22 mouse cellular contexts compared by ENCODE assay signal in genomic region chr11:77806855-77807254, GRCm38 (mm10). TPM values are rescaled to one million over a fixed set of nuclear protein-coding genes. Genes with fewer than 3 reads are reported as not detected.
DNase-seq lines count a peak whose midpoint lies in the region; ATAC-seq and TF ChIP-seq lines count a peak whose summit lies in the region.
"Had no signal": no experiment of that assay in that cellular context is flagged by ENCODE, and none has a peak within 500 bp of the region (broad histone marks: within the 10 kb centered on the region; RNA-seq: fewer than 3 reads in every experiment).

No protein-coding gene starts in this region.

- no peak overlapping the region for H3K4me3 ChIP-seq in heart, embryonic 13.5 days
- H3K4me3 ChIP-seq in kidney, postnatal 0 days (replicated peaks; ENCODE audit: low read depth, low read length), result no peak overlapping the region
- H3K4me3 ChIP-seq in myocyte, result no peak overlapping the region
- H3K4me3 ChIP-seq: embryonic facial prominence, embryonic 12.5 days; hindbrain, embryonic 13.5 days; neural tube, embryonic 15.5 days; stomach, embryonic 15.5 days had no signal

- no peak overlapping the region for H3ac ChIP-seq in myocyte (ENCODE audit: control insufficient read depth, insufficient read length)

- H3K4me2 ChIP-seq in heart, embryonic 13.5 days, result no peak overlapping the region
- H3K4me2 ChIP-seq in kidney, postnatal 0 days (ENCODE audit: low read length), result no peak overlapping the region
- H3K4me2 ChIP-seq in myocyte (ENCODE audit: low read depth), result peak overlapping the region; percentile 75
- H3K4me2 ChIP-seq: embryonic facial prominence, embryonic 12.5 days; hindbrain, embryonic 13.5 days; neural tube, embryonic 15.5 days; stomach, embryonic 15.5 days had no signal

- peak overlapping the region; percentile 71 for H3K9ac ChIP-seq in heart, embryonic 13.5 days
- H3K9ac ChIP-seq in kidney, postnatal 0 days (ENCODE audit: low read depth, low read length), result no peak overlapping the region
- H3K9ac ChIP-seq: embryonic facial prominence, embryonic 12.5 days; hindbrain, embryonic 13.5 days; neural tube, embryonic 15.5 days; stomach, embryonic 15.5 days had no signal

- peaks cover 73% of the 10 kb centered on the region for H3K79me2 ChIP-seq in myocyte (ENCODE audit: control insufficient read depth, insufficient read depth)

- ATAC-seq in heart, embryonic 13.5 days (ENCODE audit: extremely low read depth, insufficient number of reproducible peaks, low FRiP score, low TSS enrichment), result no peak
- ATAC-seq in kidney, postnatal 0 days (replicated peaks; ENCODE audit: low FRiP score, low read depth), result no peak

- no peaks in the 10 kb centered on the region for H3K27me3 ChIP-seq in heart, embryonic 13.5 days (replicated peaks)
- no peaks in the 10 kb centered on the region for H3K27me3 ChIP-seq in kidney, postnatal 0 days (ENCODE audit: insufficient read depth, low read length)
- H3K27me3 ChIP-seq in myocyte (ENCODE audit: control insufficient read depth, insufficient read depth, insufficient read length), result no peaks in the 10 kb centered on the region
- H3K27me3 ChIP-seq: embryonic facial prominence, embryonic 12.5 days; hindbrain, embryonic 13.5 days; neural tube, embryonic 15.5 days; stomach, embryonic 15.5 days had no signal

- no peaks in the 10 kb centered on the region for H3K9me3 ChIP-seq in heart, embryonic 13.5 days
- no peaks in the 10 kb centered on the region for H3K9me3 ChIP-seq in kidney, postnatal 0 days (replicated peaks; ENCODE audit: low read length)
- H3K9me3 ChIP-seq: embryonic facial prominence, embryonic 12.5 days; hindbrain, embryonic 13.5 days; neural tube, embryonic 15.5 days; stomach, embryonic 15.5 days had no signal

- H3K27ac ChIP-seq in heart, embryonic 13.5 days (replicated peaks), result peak overlapping the region; percentile 80
- peak overlapping the region; percentile 4; the same call in 1 of the 2 replicates for H3K27ac ChIP-seq in kidney, postnatal 0 days
- H3K27ac ChIP-seq: embryonic facial prominence, embryonic 12.5 days; hindbrain, embryonic 13.5 days; macrophage; neural tube, embryonic 15.5 days; stomach, embryonic 15.5 days had no signal

- no peak for TF ChIP-seq CTCF in kidney, postnatal 0 days (IDR thresholded peaks at IDR 0.05; ENCODE audit: low read depth)

- H3K4me1 ChIP-seq in heart, embryonic 13.5 days, result peaks cover 89% of the 10 kb centered on the region
- no peaks in the 10 kb centered on the region for H3K4me1 ChIP-seq in kidney, postnatal 0 days (replicated peaks; ENCODE audit: insufficient read depth, low read length)

- no peak for TF ChIP-seq POLR2A in myocyte (IDR thresholded peaks at IDR 0.05; ENCODE audit: insufficient read length, low read depth)

- H3K36me3 ChIP-seq in heart, embryonic 13.5 days, result peaks cover 42% of the 10 kb centered on the region
- H3K36me3 ChIP-seq in kidney, postnatal 0 days (ENCODE audit: insufficient read depth, low read length), result no peaks in the 10 kb centered on the region
- no peaks in the 10 kb centered on the region for H3K36me3 ChIP-seq in myocyte (ENCODE audit: control insufficient read depth, insufficient read depth)
- H3K36me3 ChIP-seq: embryonic facial prominence, embryonic 12.5 days; neural tube, embryonic 15.5 days; stomach, embryonic 15.5 days had no signal

- DNase-seq in adrenal gland, postnatal 14 days, result peak; percentile 35
- no peak for DNase-seq in adrenal gland, postnatal 25 days
- DNase-seq in heart, adult 8-10 months (ENCODE audit: low spot score), result no peak
- no peak for DNase-seq in kidney, postnatal 0 days (ENCODE audit: low spot score)
- no peak for DNase-seq in kidney, postnatal 4 days
- DNase-seq: layer of hippocampus, postnatal 36 days; right cerebral cortex, adult 18-20 months; thymus, postnatal 25 days had no signal

- 54% methylated on average over 6 of the region's 6 CpGs for WGBS in heart, embryonic 13.5 days
- 69% methylated on average over 6 of the region's 6 CpGs for WGBS in kidney, postnatal 0 days

TF ChIP-seq in myocyte, 11 proteins besides CTCF, POLR2A, EP300 and RAD21:
- TF ChIP-seq MYOG (IDR thresholded peaks at IDR 0.05; ENCODE audit: control insufficient read depth in 1 of 3, insufficient read depth in 1 of 3, insufficient read length in 2 of 3, low read depth in 2 of 3), result no peak
- TF ChIP-seq MAX (IDR thresholded peaks at IDR 0.05; ENCODE audit: low read depth), result no peak
- TF ChIP-seq POLR2AphosphoS2 (IDR thresholded peaks at IDR 0.05; ENCODE audit: insufficient read length, low read depth), result no peak
- TF ChIP-seq SRF (IDR thresholded peaks at IDR 0.05; ENCODE audit: control insufficient read depth, insufficient read length, low read depth), result no peak
- TF ChIP-seq E2F4 (IDR thresholded peaks at IDR 0.05; ENCODE audit: insufficient read depth), result no peak
- no peak for TF ChIP-seq TCF3 (IDR thresholded peaks at IDR 0.05; ENCODE audit: insufficient read length, low read depth)
- TF ChIP-seq USF1 (IDR thresholded peaks at IDR 0.05; ENCODE audit: low read depth), result no peak
- TF ChIP-seq MYOD1 (IDR thresholded peaks at IDR 0.05; ENCODE audit: control insufficient read depth in 1 of 3, insufficient read length in 2 of 3, low read depth in 2 of 3), result no peak

RNA-seq across cellular contexts. Expression of gene Gm10277, which starts 19.3 kb away (rescaled TPM):
- not detected in 2 replicates for total RNA-seq in adrenal gland, postnatal 14 days (2021)
- total RNA-seq in adrenal gland, postnatal 25 days (2021), result not detected in 2 replicates
- 1.1 and 1.3 TPM in 2 replicates for polyA plus RNA-seq in heart, embryonic 13.5 days (2015; fragmentation: Nextera tagmentation; extraction: Ambion mirVana)
- total RNA-seq in heart, adult 8-10 months (2022), result not detected
- 0.34 and 0.40 TPM in 2 replicates for polyA plus RNA-seq in kidney, postnatal 0 days (2015; fragmentation: Nextera tagmentation; extraction: Ambion mirVana)
- 0.07 TPM for polyA plus RNA-seq in myocyte (2012; fragmentation: generic; extraction: Trizol)
- total RNA-seq: gastrocnemius, postnatal 14 days; heart, adult 18-20 months; layer of hippocampus, adult 18-20 months; layer of hippocampus, postnatal 36 days; left cerebral cortex, postnatal 10 days; liver, adult 2 months; midbrain, postnatal 0 days had no signal
- polyA plus RNA-seq: cerebellum, adult 2 months; liver, adult 2 months; macrophage had no signal

RNA-seq across cellular contexts. Expression of gene Myo18a, which starts 43.8 kb away (rescaled TPM):
- total RNA-seq in adrenal gland, postnatal 14 days (2021), result 57.6 and 62.5 TPM in 2 replicates
- 60.7 and 84.2 TPM in 2 replicates for total RNA-seq in adrenal gland, postnatal 25 days (2021)
- polyA plus RNA-seq in heart, embryonic 13.5 days (2015; fragmentation: Nextera tagmentation; extraction: Ambion mirVana), result 94.9 and 100.0 TPM in 2 replicates
- total RNA-seq in heart, adult 8-10 months (2022), result 100 to 1,000 TPM; 256 to 285 (median 277) TPM
- 26.5 and 27.7 TPM in 2 replicates for polyA plus RNA-seq in kidney, postnatal 0 days (2015; fragmentation: Nextera tagmentation; extraction: Ambion mirVana)
- polyA plus RNA-seq in myocyte (2012; fragmentation: generic; extraction: Trizol), result 169 TPM
